Mouse (Mus musculus): Measurements from ENCODE around the gene Zfp786. TPM values are rescaled to one million over a fixed set of nuclear protein-coding genes. Genes with fewer than 3 reads are reported as not detected.
A peak's percentile ranks its signal among the peaks of the same experiment; 100 is the strongest.
"Not testable (repeated sequence)": the region's sequence is repeated elsewhere in the genome, so short reads cannot be mapped to it uniquely, and the experiment has no call there.

Zfp786 gene
- 3.5 and 4.1 TPM in 2 replicates for polyA plus RNA-seq (2015; fragmentation: Nextera tagmentation; extraction: Ambion mirVana)

GRCm38 (mm10) chr6:47830104-47831078 lies at the start of gene Zfp786:
Zfp786 (minus strand) TSS chr6:47830867.
- under 1% methylated on average over 64 of the region's 64 CpGs for WGBS
- H3K9me3 ChIP-seq (replicated peaks): no peaks in the 10 kb centered on the region
- peaks cover 6% of the 10 kb centered on the region for H3K4me1 ChIP-seq

GRCm38 (mm10) chr6:47880166-47880565 lies 49.5 kb upstream of the Zfp786 start:
- Histone ChIP-seq H3K27ac (replicated peaks) (peak overlapping the region; percentile 98; the same call in 1 of the 2 replicates), H3K4me3 (replicated peaks) (0 out of 2 replicates have a peak overlapping the region, but pooled peaks have one; percentile 2), H3K36me3 (peaks cover 48% of the 10 kb centered on the region), H3K9me3 (replicated peaks) (no peaks in the 10 kb centered on the region), H3K4me1 (peaks cover 21% of the 10 kb centered on the region), H3K4me2 (replicated peaks) (0 out of 2 replicates have a peak overlapping the region, but pooled peaks have one; percentile 83), H3K9ac (no peak overlapping the region), H3K27me3 (no peaks in the 10 kb centered on the region)
- 87% methylated on average over 10 of the region's 10 CpGs for WGBS
- ATAC-seq (ENCODE audit: insufficient number of reproducible peaks, low FRiP score, low TSS enrichment, low read depth): no peak

More at GRCm38 (mm10) chr6:47830104-47831078, at the start of gene Zfp786:
- H3K27ac ChIP-seq (replicated peaks): peak within 1 kb of the TSS; percentile 74
- peak within 1 kb of the TSS; percentile 96 for H3K4me3 ChIP-seq (replicated peaks)
- peak within 1 kb of the TSS; percentile 78 for H3K9ac ChIP-seq
- peak; percentile 84 for ATAC-seq (ENCODE audit: insufficient number of reproducible peaks, low FRiP score, low TSS enrichment, low read depth)
- H3K27me3 ChIP-seq: no peaks in the 10 kb centered on the region
- H3K36me3 ChIP-seq: peaks cover 5% of the 10 kb centered on the region; the same call in 1 of the 2 replicates
- H3K4me2 ChIP-seq (replicated peaks): peak within 1 kb of the TSS; percentile 52

GRCm38 (mm10) chr6:47879049-47879716 lies 48.5 kb upstream of the Zfp786 start:
- 49% methylated on average over 4 of the region's 4 CpGs for WGBS
- Histone ChIP-seq H3K27me3 (no peaks in the 10 kb centered on the region), H3K4me3 (replicated peaks) (peak overlapping the region; percentile 73), H3K36me3 (peaks cover 39% of the 10 kb centered on the region), H3K9ac (peak overlapping the region; percentile 96; the same call in 1 of the 2 replicates), H3K9me3 (replicated peaks) (no peaks in the 10 kb centered on the region), H3K27ac (replicated peaks) (peak overlapping the region; percentile 98), H3K4me1 (peaks cover 21% of the 10 kb centered on the region), H3K4me2 (replicated peaks) (peak overlapping the region; percentile 83)
- ATAC-seq (ENCODE audit: insufficient number of reproducible peaks, low FRiP score, low TSS enrichment, low read depth): no peak

GRCm38 (mm10) chr6:47878593-47878992 lies 47.9 kb upstream of the Zfp786 start:
- Histone ChIP-seq H3K9ac (peak overlapping the region; percentile 96), H3K4me3 (replicated peaks) (peak overlapping the region; percentile 73), H3K4me2 (replicated peaks) (peak overlapping the region; percentile 83), H3K27me3 (no peaks in the 10 kb centered on the region), H3K4me1 (peaks cover 21% of the 10 kb centered on the region), H3K36me3 (peaks cover 33% of the 10 kb centered on the region), H3K9me3 (replicated peaks) (no peaks in the 10 kb centered on the region), H3K27ac (replicated peaks) (peak overlapping the region; percentile 98)
- 34% methylated on average over 3 of the region's 3 CpGs for WGBS
- ATAC-seq (ENCODE audit: insufficient number of reproducible peaks, low FRiP score, low TSS enrichment, low read depth): no peak

- ATAC-seq (ENCODE audit: insufficient number of reproducible peaks, low FRiP score, low TSS enrichment, low read depth): no peak
- under 1% methylated on average over 11 of the region's 11 CpGs for WGBS
- Histone ChIP-seq H3K4me3 (replicated peaks) (peak overlapping the region; percentile 73), H3K9me3 (replicated peaks) (no peaks in the 10 kb centered on the region), H3K27ac (replicated peaks) (peak overlapping the region; percentile 98), H3K36me3 (peaks cover 29% of the 10 kb centered on the region), H3K4me2 (replicated peaks) (peak overlapping the region; percentile 83), H3K4me1 (peaks cover 21% of the 10 kb centered on the region), H3K27me3 (no peaks in the 10 kb centered on the region), H3K9ac (peak overlapping the region; percentile 96)
Measured at GRCm38 (mm10) chr6:47878133-47878514, 47.5 kb upstream of the Zfp786 start.

- peak; percentile 94 for ATAC-seq (ENCODE audit: insufficient number of reproducible peaks, low FRiP score, low TSS enrichment, low read depth)
- WGBS: under 1% methylated on average over 58 of the region's 71 CpGs
Measured at GRCm38 (mm10) chr6:47877461-47878132, 46.9 kb upstream of the Zfp786 start.

GRCm38 (mm10) chr6:47877058-47877457 lies 46.4 kb upstream of the Zfp786 start, which contains the start of gene Zfp282:
Zfp282 (plus strand) TSS chr6:47877204.
- 3% methylated on average over 9 of the region's 9 CpGs for WGBS
- Histone ChIP-seq H3K27ac (replicated peaks) (peak within 1 kb of the TSS; percentile 98), H3K4me1 (peaks cover 21% of the 10 kb centered on the region), H3K4me3 (replicated peaks) (peak within 1 kb of the TSS; percentile 73), H3K4me2 (replicated peaks) (peak within 1 kb of the TSS; percentile 83), H3K27me3 (no peaks in the 10 kb centered on the region), H3K9ac (peak within 1 kb of the TSS; percentile 96), H3K9me3 (replicated peaks) (no peaks in the 10 kb centered on the region), H3K36me3 (peaks cover 20% of the 10 kb centered on the region)
- no peak for ATAC-seq (ENCODE audit: insufficient number of reproducible peaks, low FRiP score, low TSS enrichment, low read depth)

More at GRCm38 (mm10) chr6:47877461-47878132, 46.9 kb upstream of the Zfp786 start:
- Histone ChIP-seq H3K36me3 (peaks cover 23% of the 10 kb centered on the region), H3K4me3 (replicated peaks) (peak overlapping the region; percentile 73), H3K9ac (peak overlapping the region; percentile 96), H3K9me3 (replicated peaks) (no peaks in the 10 kb centered on the region), H3K27me3 (no peaks in the 10 kb centered on the region), H3K4me1 (peaks cover 21% of the 10 kb centered on the region), H3K27ac (replicated peaks) (peak overlapping the region; percentile 98), H3K4me2 (replicated peaks) (peak overlapping the region; percentile 83)

GRCm38 (mm10) chr6:47872266-47872665 lies 41.6 kb upstream of the Zfp786 start:
- Histone ChIP-seq H3K27me3 (no peaks in the 10 kb centered on the region), H3K4me2 (replicated peaks) (no peak overlapping the region), H3K36me3 (peaks cover 9% of the 10 kb centered on the region), H3K9ac (no peak overlapping the region), H3K4me3 (replicated peaks) (no peak overlapping the region), H3K9me3 (replicated peaks) (no peaks in the 10 kb centered on the region), H3K27ac (replicated peaks) (no peak overlapping the region), H3K4me1 (no peaks in the 10 kb centered on the region)
- no peak for ATAC-seq (ENCODE audit: insufficient number of reproducible peaks, low FRiP score, low TSS enrichment, low read depth)
- 84% methylated on average over 5 of the region's 5 CpGs for WGBS

- H3K4me1 ChIP-seq; ATAC-seq (ENCODE audit: insufficient number of reproducible peaks, low FRiP score, low TSS enrichment, low read depth); H3K9me3 ChIP-seq (replicated peaks); H3K9ac ChIP-seq; H3K27ac ChIP-seq (replicated peaks); H3K27me3 ChIP-seq; H3K4me2 ChIP-seq (replicated peaks); H3K4me3 ChIP-seq (replicated peaks): not testable (repeated sequence)
- WGBS: 87% methylated on average over 3 of the region's 3 CpGs
- H3K36me3 ChIP-seq: peaks cover 32% of the 10 kb centered on the region
Measured at GRCm38 (mm10) chr6:47857729-47858128, 27.1 kb upstream of the Zfp786 start.

- 91% methylated on average over 6 of the region's 6 CpGs for WGBS
- no peaks in the 10 kb centered on the region for H3K9me3 ChIP-seq (replicated peaks)
- no peak overlapping the region for H3K4me3 ChIP-seq (replicated peaks)
- no peak overlapping the region for H3K9ac ChIP-seq
- no peak for ATAC-seq (ENCODE audit: insufficient number of reproducible peaks, low FRiP score, low TSS enrichment, low read depth)
- no peaks in the 10 kb centered on the region for H3K4me1 ChIP-seq
- no peak overlapping the region for H3K27ac ChIP-seq (replicated peaks)
- H3K4me2 ChIP-seq (replicated peaks): no peak overlapping the region
- H3K27me3 ChIP-seq: no peaks in the 10 kb centered on the region
- H3K36me3 ChIP-seq: peaks cover 31% of the 10 kb centered on the region
Measured at GRCm38 (mm10) chr6:47857241-47857640, 26.6 kb upstream of the Zfp786 start.
